Mouse (Mus musculus) mature B cell (primary cell): ENCODE results near the gene 1190002N15Rik.

ENCODE experiments used
- in situ Hi-C: fragments of 300-500 bp; cut with MboI; formaldehyde crosslinking; loops from 2 replicates; pipeline ENCODE4 v1.14.3; 2019

The 1190002N15Rik gene

GRCm38 (mm10) chr9:94529987-94530386, 7.9 kb downstream of the 1190002N15Rik start:
- in situ Hi-C loops = no loop called here

- in situ Hi-C loops = no loop called here
Observed at GRCm38 (mm10) chr9:94529146-94529746, 8.6 kb downstream of the 1190002N15Rik start.

GRCm38 (mm10) chr9:94526473-94526872, 11.4 kb downstream of the 1190002N15Rik start:
- in situ Hi-C loops = no loop called here

GRCm38 (mm10) chr9:94512246-94512645, 25.6 kb downstream of the 1190002N15Rik start:
- in situ Hi-C loops = no loop called here

GRCm38 (mm10) chr9:94511139-94511538, 26.7 kb downstream of the 1190002N15Rik start:
- in situ Hi-C loops = no loop called here

GRCm38 (mm10) chr9:94506980-94507379, 30.9 kb downstream of the 1190002N15Rik start:
- in situ Hi-C loops = no loop called here

GRCm38 (mm10) chr9:94491467-94491866, 46.4 kb downstream of the 1190002N15Rik start:
- in situ Hi-C loops = no loop called here

GRCm38 (mm10) chr9:94487976-94488375, 49.9 kb downstream of the 1190002N15Rik start:
- in situ Hi-C loops = no loop called here

- in situ Hi-C loops = no loop called here
Observed at GRCm38 (mm10) chr9:94483291-94483879, 54.5 kb downstream of the 1190002N15Rik start.

GRCm38 (mm10) chr9:94482215-94482975, 55.5 kb downstream of the 1190002N15Rik start:
- in situ Hi-C loops = no loop called here

- in situ Hi-C loops = no loop called here
Observed at GRCm38 (mm10) chr9:94481057-94481456, 56.8 kb downstream of the 1190002N15Rik start.

- in situ Hi-C loops = no loop called here
Observed at GRCm38 (mm10) chr9:94479382-94479781, 58.5 kb downstream of the 1190002N15Rik start.

GRCm38 (mm10) chr9:94478954-94479353, 58.9 kb downstream of the 1190002N15Rik start:
- in situ Hi-C loops = no loop called here

- in situ Hi-C loops = no loop called here
Observed at GRCm38 (mm10) chr9:94475973-94476372, 61.9 kb downstream of the 1190002N15Rik start.

GRCm38 (mm10) chr9:94473898-94474297, 64.0 kb downstream of the 1190002N15Rik start:
- in situ Hi-C loops = no loop called here

- in situ Hi-C loops = no loop called here
Observed at GRCm38 (mm10) chr9:94472963-94473582, 64.8 kb downstream of the 1190002N15Rik start.

- in situ Hi-C loops = no loop called here
Observed at GRCm38 (mm10) chr9:94471485-94471884, 66.4 kb downstream of the 1190002N15Rik start.
